Mouse (Mus musculus) R1 (cell line): ENCODE data around the gene Adgrv1.

ENCODE experiments used
- DNase-seq: peaks from one replicate; pipeline ENCODE4 v3.0.0-alpha.2; 2018; ENCODE audit warnings: low read depth, low spot score

Gene Adgrv1

GRCm38 (mm10) chr13:81051448-81051847 is 581.5 kb downstream of the Adgrv1 start:
- no peak for DNase-seq

GRCm38 (mm10) chr13:81050911-81051310 is 582.0 kb downstream of the Adgrv1 start:
- no peak for DNase-seq

GRCm38 (mm10) chr13:81045345-81045744 is 587.6 kb downstream of the Adgrv1 start:
- no peak for DNase-seq
